Mouse (Mus musculus): Measurements from ENCODE around the gene Ddx56. TPM values are rescaled to one million over a fixed set of nuclear protein-coding genes. Genes with fewer than 3 reads are reported as not detected.

Gene Ddx56
- 64.2 and 67.1 TPM in 2 replicates for polyA plus RNA-seq (2016; fragmentation: Nextera tagmentation; extraction: Ambion mirVana)

DNA sequence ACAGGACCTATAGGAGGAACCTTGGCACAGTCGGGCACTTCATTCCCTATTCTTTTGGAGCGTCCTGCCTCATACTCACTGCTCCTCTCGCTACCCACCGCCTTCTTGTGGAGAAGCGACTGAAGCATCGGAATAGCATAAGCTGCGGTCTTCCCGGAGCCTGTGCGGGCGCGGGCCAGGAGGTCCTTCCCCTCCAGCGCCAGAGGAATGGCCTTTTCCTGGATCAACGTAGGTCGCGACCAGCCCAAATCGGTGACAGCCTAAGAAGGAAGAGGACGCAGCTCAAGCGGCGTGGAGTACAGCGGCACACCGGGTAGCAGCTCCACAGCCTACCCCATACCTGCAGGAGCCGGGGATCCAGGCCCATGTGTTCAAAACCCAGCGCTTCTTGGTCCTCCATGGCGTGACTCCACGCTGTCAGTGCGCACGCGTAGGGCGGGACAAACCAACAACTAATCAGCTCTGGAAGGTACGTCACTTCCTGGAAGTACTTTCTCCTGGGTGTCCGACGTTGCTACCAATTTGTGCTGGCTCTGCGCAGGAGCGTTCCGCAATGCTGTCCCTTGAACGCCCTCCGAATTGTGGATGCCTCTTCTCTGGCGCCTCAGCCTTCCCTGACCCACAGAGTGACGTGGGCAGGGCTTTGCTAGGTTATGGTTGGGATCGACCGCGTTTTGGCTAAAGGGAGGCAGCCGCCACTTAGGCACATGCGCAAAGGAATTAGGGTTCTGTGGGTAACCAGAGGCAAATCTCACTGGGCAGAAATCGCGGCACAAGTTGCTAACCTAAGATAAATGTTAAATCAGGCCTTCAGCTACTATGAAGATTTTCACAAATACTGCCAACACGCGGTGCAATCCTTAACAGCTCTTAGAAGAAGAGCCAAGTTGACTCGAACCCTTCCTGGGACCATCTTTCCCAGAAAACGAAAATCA, at the start of gene Ddx56:
Gene Ddx56, minus strand, starts transcription at position 453 of the 935 bp plus-strand sequence.
- peak within 1 kb of the TSS; percentile 84 for H3K9ac ChIP-seq
- H3K9me3 ChIP-seq (replicated peaks), result no peaks in the 10 kb centered on the region
- H3K27me3 ChIP-seq (replicated peaks), result no peaks in the 10 kb centered on the region
- peaks cover 61% of the 10 kb centered on the region for H3K36me3 ChIP-seq
- H3K27ac ChIP-seq (ENCODE audit: poor library complexity, severe bottlenecking), result peak within 1 kb of the TSS; percentile 93
- WGBS, result 2% methylated on average over 50 of the region's 50 CpGs
- peak within 1 kb of the TSS; percentile 87 for H3K4me3 ChIP-seq
- peak within 1 kb of the TSS; percentile 94 for H3K4me2 ChIP-seq
- H3K4me1 ChIP-seq (replicated peaks), result peaks cover 9% of the 10 kb centered on the region
- ATAC-seq (ENCODE audit: insufficient number of reproducible peaks, low FRiP score), result peak; percentile 95

DNA sequence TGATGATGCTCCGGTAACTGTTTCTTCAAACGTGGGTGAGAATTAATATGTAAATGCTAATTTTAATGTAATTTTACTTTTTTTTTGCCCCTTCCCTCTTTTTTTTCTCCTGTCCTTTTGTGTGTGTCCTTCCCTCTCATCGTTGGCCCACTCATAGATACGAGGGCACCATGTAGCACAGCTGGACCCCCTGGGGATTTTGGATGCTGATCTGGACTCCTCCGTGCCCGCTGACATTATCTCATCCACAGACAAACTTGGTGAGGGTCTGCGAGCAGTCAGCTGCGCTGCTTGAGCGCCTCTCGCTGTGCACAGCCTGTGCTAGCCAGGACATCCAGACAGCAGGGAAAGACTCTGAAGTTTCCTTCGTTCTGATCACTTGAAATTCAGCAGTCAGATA, 49.2 kb upstream of the Ddx56 start:
- ATAC-seq (ENCODE audit: insufficient number of reproducible peaks, low FRiP score), result no peak
- Histone ChIP-seq H3K4me3 (no peak overlapping the region), H3K9ac (no peak overlapping the region), H3K4me1 (replicated peaks) (no peaks in the 10 kb centered on the region), H3K4me2 (no peak overlapping the region), H3K27ac (ENCODE audit: poor library complexity, severe bottlenecking) (no peak overlapping the region), H3K27me3 (replicated peaks) (no peaks in the 10 kb centered on the region), H3K36me3 (peaks cover 82% of the 10 kb centered on the region), H3K9me3 (replicated peaks) (no peaks in the 10 kb centered on the region)
- 91% methylated on average over 11 of the region's 11 CpGs for whole genome bisulfite sequencing

- Histone ChIP-seq H3K4me1 (replicated peaks) (no peaks in the 10 kb centered on the region), H3K9ac (no peak overlapping the region), H3K27ac (ENCODE audit: poor library complexity, severe bottlenecking) (no peak overlapping the region), H3K36me3 (peaks cover 85% of the 10 kb centered on the region), H3K27me3 (replicated peaks) (no peaks in the 10 kb centered on the region), H3K4me2 (no peak overlapping the region), H3K9me3 (replicated peaks) (no peaks in the 10 kb centered on the region), H3K4me3 (no peak overlapping the region)
- ATAC-seq (ENCODE audit: insufficient number of reproducible peaks, low FRiP score), result no peak
- WGBS, result 80% methylated on average over 7 of the region's 7 CpGs
Measured at GRCm38 (mm10) chr11:6313874-6314406, 46.4 kb upstream of the Ddx56 start.

DNA sequence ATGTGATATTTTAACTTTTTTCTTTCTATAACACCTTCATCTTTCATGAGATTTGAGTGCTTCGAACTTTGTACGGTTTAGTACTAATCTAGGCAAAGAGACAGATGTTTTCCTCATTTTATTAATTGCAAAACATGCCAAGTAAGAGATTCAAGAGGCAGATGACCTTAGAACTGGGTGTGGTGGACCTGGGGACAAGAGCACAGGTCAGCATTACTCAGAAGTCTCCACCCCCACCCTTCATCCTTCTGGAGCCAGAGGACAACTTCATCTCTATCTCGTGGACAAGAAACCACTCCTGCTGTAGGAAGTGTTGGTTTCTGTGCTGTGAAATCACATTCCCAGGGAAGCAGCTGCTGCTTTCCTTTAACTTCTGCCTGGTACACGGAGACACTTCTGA, 40.6 kb upstream of the Ddx56 start:
- Histone ChIP-seq H3K36me3 (peaks cover 83% of the 10 kb centered on the region), H3K9me3 (replicated peaks) (no peaks in the 10 kb centered on the region), H3K4me1 (replicated peaks) (no peaks in the 10 kb centered on the region), H3K9ac (no peak overlapping the region), H3K4me3 (no peak overlapping the region), H3K27me3 (replicated peaks) (no peaks in the 10 kb centered on the region), H3K4me2 (no peak overlapping the region), H3K27ac (ENCODE audit: poor library complexity, severe bottlenecking) (no peak overlapping the region)
- ATAC-seq (ENCODE audit: insufficient number of reproducible peaks, low FRiP score), result no peak
- 89% methylated on average over 4 of the region's 4 CpGs for WGBS

- H3K27ac ChIP-seq (ENCODE audit: poor library complexity, severe bottlenecking), result no peak overlapping the region
- WGBS, result 83% methylated on average over 1 of the region's 1 CpGs
- H3K9ac ChIP-seq, result no peak overlapping the region
- H3K4me3 ChIP-seq, result no peak overlapping the region
- ATAC-seq (ENCODE audit: insufficient number of reproducible peaks, low FRiP score), result no peak
- no peaks in the 10 kb centered on the region for H3K4me1 ChIP-seq (replicated peaks)
- no peak overlapping the region for H3K4me2 ChIP-seq
- peaks cover 83% of the 10 kb centered on the region for H3K36me3 ChIP-seq
- H3K9me3 ChIP-seq (replicated peaks), result no peaks in the 10 kb centered on the region
- H3K27me3 ChIP-seq (replicated peaks), result no peaks in the 10 kb centered on the region
Measured at GRCm38 (mm10) chr11:6305943-6306430, 38.4 kb upstream of the Ddx56 start.

DNA sequence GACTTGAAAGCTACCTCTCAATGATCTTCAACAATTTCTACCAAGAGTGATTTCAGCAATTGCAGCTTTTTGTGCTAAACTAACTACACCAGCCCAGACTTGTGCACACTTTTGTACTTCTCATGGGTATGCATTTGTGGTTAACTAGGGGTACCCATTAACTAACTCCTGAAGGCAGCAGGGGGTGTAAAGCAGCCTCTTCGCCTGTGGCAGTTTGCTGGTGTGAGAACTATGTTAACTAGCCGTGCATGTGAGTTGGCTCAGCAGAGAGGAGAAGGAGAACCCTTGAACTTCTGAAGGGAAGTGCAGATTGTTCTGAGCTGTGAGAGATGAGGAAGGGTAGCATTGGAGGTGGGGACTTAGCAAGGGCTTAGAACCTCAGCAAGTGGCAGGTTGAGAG, 35.2 kb upstream of the Ddx56 start:
- H3K27me3 ChIP-seq (replicated peaks), result no peaks in the 10 kb centered on the region

DNA sequence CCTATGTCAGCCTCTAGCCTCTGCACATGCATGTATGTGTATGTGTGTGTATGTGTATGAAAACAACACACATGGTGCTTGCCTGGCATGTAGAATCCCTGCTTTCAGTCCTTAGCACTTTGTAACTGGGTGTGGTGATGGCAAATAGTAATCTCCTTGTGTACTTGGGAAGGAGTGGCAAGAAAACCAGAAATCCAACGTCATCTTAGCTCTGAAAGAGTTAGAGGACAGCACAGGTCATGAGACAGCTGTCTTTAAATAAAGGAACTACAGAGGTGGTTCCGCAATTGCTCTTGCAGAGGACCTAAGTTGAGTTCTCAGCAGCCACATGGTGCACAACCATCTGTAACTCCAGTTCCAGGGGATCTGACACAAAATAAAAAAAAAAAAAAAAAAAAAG, 31.9 kb upstream of the Ddx56 start:
- Histone ChIP-seq H3K4me1 (replicated peaks) (peaks cover 3% of the 10 kb centered on the region; the same call in 1 of the 2 replicates), H3K27ac (ENCODE audit: poor library complexity, severe bottlenecking) (no peak overlapping the region), H3K36me3 (peaks cover 69% of the 10 kb centered on the region), H3K4me3 (no peak overlapping the region), H3K9ac (no peak overlapping the region), H3K27me3 (replicated peaks) (no peaks in the 10 kb centered on the region), H3K4me2 (no peak overlapping the region), H3K9me3 (replicated peaks) (no peaks in the 10 kb centered on the region)
- no peak for ATAC-seq (ENCODE audit: insufficient number of reproducible peaks, low FRiP score)
- WGBS, result 83% methylated on average over 2 of the region's 2 CpGs

More for the DNA sequence above, 35.2 kb upstream of the Ddx56 start:
- ATAC-seq (ENCODE audit: insufficient number of reproducible peaks, low FRiP score), result no peak
- no peak overlapping the region for H3K4me3 ChIP-seq
- peaks cover 82% of the 10 kb centered on the region for H3K36me3 ChIP-seq
- H3K9me3 ChIP-seq (replicated peaks), result no peaks in the 10 kb centered on the region
- no peak overlapping the region for H3K27ac ChIP-seq (ENCODE audit: poor library complexity, severe bottlenecking)
- H3K4me2 ChIP-seq, result no peak overlapping the region
- no peaks in the 10 kb centered on the region for H3K4me1 ChIP-seq (replicated peaks)
- no peak overlapping the region for H3K9ac ChIP-seq
- 89% methylated on average over 2 of the region's 2 CpGs for WGBS

DNA sequence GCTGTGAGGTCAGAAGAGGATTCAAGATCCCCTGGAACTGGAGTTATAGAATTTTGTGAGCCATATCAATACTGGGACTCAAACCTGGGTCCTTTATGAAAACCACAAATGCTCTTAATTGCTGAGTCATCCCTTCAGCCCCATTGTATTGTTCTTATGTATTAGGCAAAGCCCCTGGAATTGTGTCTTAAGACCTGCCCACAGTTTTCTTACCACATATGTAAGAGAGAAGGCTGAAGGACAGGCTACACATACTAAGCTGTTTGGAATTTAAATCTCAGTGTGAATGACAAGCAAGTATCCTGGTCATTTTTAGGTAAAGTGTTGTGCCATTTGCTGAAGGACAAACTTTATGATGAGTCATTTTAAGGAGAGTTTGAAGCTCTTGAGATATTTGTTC, 28.5 kb upstream of the Ddx56 start:
- no peak for ATAC-seq (ENCODE audit: insufficient number of reproducible peaks, low FRiP score)
- no peak overlapping the region for H3K27ac ChIP-seq (ENCODE audit: poor library complexity, severe bottlenecking)
- no peak overlapping the region for H3K4me3 ChIP-seq
- peaks cover 43% of the 10 kb centered on the region for H3K36me3 ChIP-seq
- H3K27me3 ChIP-seq (replicated peaks), result no peaks in the 10 kb centered on the region
- no peaks in the 10 kb centered on the region for H3K9me3 ChIP-seq (replicated peaks)
- H3K4me2 ChIP-seq, result no peak overlapping the region
- no peak overlapping the region for H3K9ac ChIP-seq
- H3K4me1 ChIP-seq (replicated peaks), result peaks cover 11% of the 10 kb centered on the region

- peak; percentile 49 for ATAC-seq (ENCODE audit: insufficient number of reproducible peaks, low FRiP score)
- 86% methylated on average over 4 of the region's 4 CpGs for WGBS
- H3K27me3 ChIP-seq (replicated peaks), result no peaks in the 10 kb centered on the region
- no peaks in the 10 kb centered on the region for H3K9me3 ChIP-seq (replicated peaks)
- H3K4me2 ChIP-seq, result no peak overlapping the region
- peaks cover 14% of the 10 kb centered on the region for H3K4me1 ChIP-seq (replicated peaks)
- H3K36me3 ChIP-seq, result peaks cover 31% of the 10 kb centered on the region
- no peak overlapping the region for H3K27ac ChIP-seq (ENCODE audit: poor library complexity, severe bottlenecking)
- no peak overlapping the region for H3K4me3 ChIP-seq
- no peak overlapping the region for H3K9ac ChIP-seq
Measured at GRCm38 (mm10) chr11:6294632-6295031, 27.1 kb upstream of the Ddx56 start.

DNA sequence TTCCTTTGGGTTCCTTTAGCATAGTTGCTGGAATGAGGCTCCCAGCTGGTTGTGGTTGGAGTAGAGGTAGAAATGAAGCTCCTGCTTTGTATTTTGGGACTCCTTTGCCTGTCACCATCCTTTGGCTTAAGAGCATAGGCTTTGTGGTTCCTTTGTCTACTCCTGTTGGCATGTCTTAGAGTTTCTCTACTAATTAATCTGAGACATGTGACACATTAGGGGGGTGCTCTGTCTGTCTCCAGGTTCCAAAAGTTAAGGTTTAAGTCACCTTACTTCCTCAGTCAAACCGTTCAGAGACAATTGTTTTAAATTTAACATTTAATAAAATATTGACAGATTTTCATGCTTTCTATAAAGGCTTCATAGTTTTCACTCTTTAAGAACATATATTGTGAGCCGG, 26.0 kb upstream of the Ddx56 start:
- Histone ChIP-seq H3K9ac (no peak overlapping the region), H3K36me3 (peaks cover 21% of the 10 kb centered on the region), H3K27me3 (replicated peaks) (no peaks in the 10 kb centered on the region), H3K4me2 (peak overlapping the region; percentile 8), H3K27ac (ENCODE audit: poor library complexity, severe bottlenecking) (no peak overlapping the region; the same call in 1 of the 2 replicates), H3K9me3 (replicated peaks) (no peaks in the 10 kb centered on the region), H3K4me1 (replicated peaks) (peaks cover 14% of the 10 kb centered on the region), H3K4me3 (no peak overlapping the region)
- WGBS, result 92% methylated on average over 2 of the region's 2 CpGs
- ATAC-seq (ENCODE audit: insufficient number of reproducible peaks, low FRiP score), result no peak

DNA sequence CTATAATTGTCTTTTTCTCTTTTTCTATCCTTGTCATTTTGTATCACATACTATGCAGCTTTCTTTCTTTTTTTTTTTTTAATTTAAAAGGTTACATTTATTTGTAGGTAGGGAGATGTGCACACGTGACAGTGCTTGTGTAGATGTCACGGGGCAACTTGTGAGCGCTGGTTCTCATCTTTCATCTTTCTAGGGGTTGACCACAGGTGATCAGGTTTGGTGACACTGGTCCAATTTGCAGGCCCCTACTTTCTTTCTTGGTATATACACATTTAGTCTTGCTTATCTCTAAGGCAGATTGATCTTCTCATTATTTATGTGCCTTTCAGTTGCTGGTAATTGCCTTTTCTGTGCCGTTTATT, 25.4 kb upstream of the Ddx56 start:
- no peak for ATAC-seq (ENCODE audit: insufficient number of reproducible peaks, low FRiP score)
- Histone ChIP-seq H3K9ac (no peak overlapping the region), H3K9me3 (replicated peaks) (no peaks in the 10 kb centered on the region), H3K4me3 (peak overlapping the region; percentile 83), H3K4me1 (replicated peaks) (peaks cover 14% of the 10 kb centered on the region), H3K27ac (ENCODE audit: poor library complexity, severe bottlenecking) (peak overlapping the region; percentile 94; the same call in 1 of the 2 replicates), H3K4me2 (peak overlapping the region; percentile 68), H3K36me3 (peaks cover 15% of the 10 kb centered on the region), H3K27me3 (replicated peaks) (no peaks in the 10 kb centered on the region)
- WGBS, result 89% methylated on average over 4 of the region's 4 CpGs
